Mouse (Mus musculus): ENCODE data around the gene Oit1. TPM values are rescaled to one million over a fixed set of nuclear protein-coding genes. Genes with fewer than 3 reads are reported as not detected.
A peak's percentile ranks its signal among the peaks of the same experiment; 100 is the strongest.

Oit1 gene
- polyA plus RNA-seq, 1 experiment from 2014 or later, result 23.1 TPM

GRCm38 (mm10) chr14:8327371-8327770, 51.2 kb downstream of the Oit1 start:
- Histone ChIP-seq H3K36me3 (ENCODE audit: control insufficient read depth, insufficient read depth, low read length) (no peaks in the 10 kb centered on the region), H3K4me3 (ENCODE audit: low read length) (no peak overlapping the region), H3K9me3 (ENCODE audit: control insufficient read depth, low read length) (no peaks in the 10 kb centered on the region), H3K9ac (ENCODE audit: low read depth, low read length) (no peak overlapping the region), H3K4me2 (ENCODE audit: low read depth, low read length) (no peak overlapping the region), H3K27me3 (replicated peaks; ENCODE audit: control insufficient read depth, insufficient read depth, low read length) (no peaks in the 10 kb centered on the region), H3K27ac (ENCODE audit: low read length) (no peak overlapping the region), H3K4me1 (ENCODE audit: control insufficient read depth, insufficient read depth, low read length) (0 out of 2 replicates have a peak, but pooled peaks cover 4% of the 10 kb centered on the region)
- WGBS, result 67% methylated on average over 1 of the region's 1 CpGs
- peak; percentile 41 for ATAC-seq

GRCm38 (mm10) chr14:8326961-8327360, 51.6 kb downstream of the Oit1 start:
- H3K27ac ChIP-seq (ENCODE audit: low read length), result peak overlapping the region; percentile 23; the same call in 1 of the 2 replicates
- no peaks in the 10 kb centered on the region for H3K36me3 ChIP-seq (ENCODE audit: control insufficient read depth, insufficient read depth, low read length)
- no peak overlapping the region for H3K9ac ChIP-seq (ENCODE audit: low read depth, low read length)
- H3K9me3 ChIP-seq (ENCODE audit: control insufficient read depth, low read length), result no peaks in the 10 kb centered on the region
- ATAC-seq, result peak; percentile 94
- no peak overlapping the region for H3K4me2 ChIP-seq (ENCODE audit: low read depth, low read length)
- H3K4me3 ChIP-seq (ENCODE audit: low read length), result no peak overlapping the region
- no peaks in the 10 kb centered on the region for H3K27me3 ChIP-seq (replicated peaks; ENCODE audit: control insufficient read depth, insufficient read depth, low read length)
- 0 out of 2 replicates have a peak, but pooled peaks cover 4% of the 10 kb centered on the region for H3K4me1 ChIP-seq (ENCODE audit: control insufficient read depth, insufficient read depth, low read length)

GRCm38 (mm10) chr14:8325746-8326145, 52.8 kb downstream of the Oit1 start:
- Histone ChIP-seq H3K9ac (ENCODE audit: low read depth, low read length) (no peak overlapping the region), H3K4me2 (ENCODE audit: low read depth, low read length) (no peak overlapping the region), H3K4me3 (ENCODE audit: low read length) (no peak overlapping the region), H3K27ac (ENCODE audit: low read length) (no peak overlapping the region), H3K9me3 (ENCODE audit: control insufficient read depth, low read length) (no peaks in the 10 kb centered on the region), H3K4me1 (ENCODE audit: control insufficient read depth, insufficient read depth, low read length) (0 out of 2 replicates have a peak, but pooled peaks cover 4% of the 10 kb centered on the region), H3K27me3 (replicated peaks; ENCODE audit: control insufficient read depth, insufficient read depth, low read length) (no peaks in the 10 kb centered on the region), H3K36me3 (ENCODE audit: control insufficient read depth, insufficient read depth, low read length) (no peaks in the 10 kb centered on the region)
- WGBS, result 81% methylated on average over 4 of the region's 4 CpGs
- no peak for ATAC-seq

- no peak for ATAC-seq
- no peak overlapping the region for H3K9ac ChIP-seq (ENCODE audit: low read depth, low read length)
- H3K4me1 ChIP-seq (ENCODE audit: control insufficient read depth, insufficient read depth, low read length), result peaks cover 9% of the 10 kb centered on the region
- peaks cover 32% of the 10 kb centered on the region for H3K27me3 ChIP-seq (replicated peaks; ENCODE audit: control insufficient read depth, insufficient read depth, low read length)
- H3K4me3 ChIP-seq (ENCODE audit: low read length), result no peak overlapping the region
- 76% methylated on average over 3 of the region's 3 CpGs for WGBS
- H3K36me3 ChIP-seq (ENCODE audit: control insufficient read depth, insufficient read depth, low read length), result no peaks in the 10 kb centered on the region
- no peaks in the 10 kb centered on the region for H3K9me3 ChIP-seq (ENCODE audit: control insufficient read depth, low read length)
- no peak overlapping the region for H3K27ac ChIP-seq (ENCODE audit: low read length)
- H3K4me2 ChIP-seq (ENCODE audit: low read depth, low read length), result no peak overlapping the region
Measured at GRCm38 (mm10) chr14:8320528-8320927, 58.0 kb downstream of the Oit1 start.

- H3K4me1 ChIP-seq (ENCODE audit: control insufficient read depth, insufficient read depth, low read length), result peaks cover 9% of the 10 kb centered on the region
- no peak within 1 kb of the TSS for H3K27ac ChIP-seq (ENCODE audit: low read length)
- ATAC-seq, result peak; percentile 50; the same call in 1 of the 2 replicates
- peaks cover 36% of the 10 kb centered on the region for H3K27me3 ChIP-seq (replicated peaks; ENCODE audit: control insufficient read depth, insufficient read depth, low read length)
- H3K36me3 ChIP-seq (ENCODE audit: control insufficient read depth, insufficient read depth, low read length), result no peaks in the 10 kb centered on the region
- peak within 1 kb of the TSS; percentile 30 for H3K4me3 ChIP-seq (ENCODE audit: low read length)
- no peak within 1 kb of the TSS for H3K9ac ChIP-seq (ENCODE audit: low read depth, low read length)
- H3K9me3 ChIP-seq (ENCODE audit: control insufficient read depth, low read length), result no peaks in the 10 kb centered on the region
- 9% methylated on average over 41 of the region's 41 CpGs for WGBS
- peak within 1 kb of the TSS; percentile 47; the same call in 1 of the 2 replicates for H3K4me2 ChIP-seq (ENCODE audit: low read depth, low read length)
Measured at GRCm38 (mm10) chr14:8317194-8318097, 61.1 kb downstream of the Oit1 start, which contains the start of gene Fam107a. Fam107a (minus strand) TSS chr14:8318023.

- Histone ChIP-seq H3K4me1 (ENCODE audit: control insufficient read depth, insufficient read depth, low read length) (peaks cover 9% of the 10 kb centered on the region), H3K9me3 (ENCODE audit: control insufficient read depth, low read length) (no peaks in the 10 kb centered on the region), H3K4me2 (ENCODE audit: low read depth, low read length) (peak overlapping the region; percentile 47), H3K27ac (ENCODE audit: low read length) (no peak overlapping the region), H3K27me3 (replicated peaks; ENCODE audit: control insufficient read depth, insufficient read depth, low read length) (peaks cover 36% of the 10 kb centered on the region), H3K9ac (ENCODE audit: low read depth, low read length) (no peak overlapping the region), H3K36me3 (ENCODE audit: control insufficient read depth, insufficient read depth, low read length) (no peaks in the 10 kb centered on the region), H3K4me3 (ENCODE audit: low read length) (peak overlapping the region; percentile 30)
- no peak for ATAC-seq
- 4% methylated on average over 23 of the region's 23 CpGs for WGBS
Measured at GRCm38 (mm10) chr14:8316366-8317193, 62.0 kb downstream of the Oit1 start.

GRCm38 (mm10) chr14:8315169-8315568, 63.4 kb downstream of the Oit1 start:
- H3K27me3 ChIP-seq (replicated peaks; ENCODE audit: control insufficient read depth, insufficient read depth, low read length), result peaks cover 36% of the 10 kb centered on the region
- H3K4me1 ChIP-seq (ENCODE audit: control insufficient read depth, insufficient read depth, low read length), result peaks cover 9% of the 10 kb centered on the region
- H3K9ac ChIP-seq (ENCODE audit: low read depth, low read length), result no peak overlapping the region
- H3K27ac ChIP-seq (ENCODE audit: low read length), result no peak overlapping the region
- no peak overlapping the region for H3K4me2 ChIP-seq (ENCODE audit: low read depth, low read length)
- no peaks in the 10 kb centered on the region for H3K9me3 ChIP-seq (ENCODE audit: control insufficient read depth, low read length)
- WGBS, result 83% methylated on average over 6 of the region's 6 CpGs
- no peak for ATAC-seq
- no peak overlapping the region for H3K4me3 ChIP-seq (ENCODE audit: low read length)
- no peaks in the 10 kb centered on the region for H3K36me3 ChIP-seq (ENCODE audit: control insufficient read depth, insufficient read depth, low read length)

- Histone ChIP-seq H3K9ac (ENCODE audit: low read depth, low read length) (no peak overlapping the region), H3K36me3 (ENCODE audit: control insufficient read depth, insufficient read depth, low read length) (no peaks in the 10 kb centered on the region), H3K4me1 (ENCODE audit: control insufficient read depth, insufficient read depth, low read length) (peaks cover 9% of the 10 kb centered on the region), H3K4me3 (ENCODE audit: low read length) (no peak overlapping the region), H3K9me3 (ENCODE audit: control insufficient read depth, low read length) (no peaks in the 10 kb centered on the region), H3K4me2 (ENCODE audit: low read depth, low read length) (no peak overlapping the region), H3K27ac (ENCODE audit: low read length) (no peak overlapping the region), H3K27me3 (replicated peaks; ENCODE audit: control insufficient read depth, insufficient read depth, low read length) (peaks cover 36% of the 10 kb centered on the region)
- 28% methylated on average over 3 of the region's 3 CpGs for WGBS
- no peak for ATAC-seq
Measured at GRCm38 (mm10) chr14:8314536-8314935, 64.0 kb downstream of the Oit1 start.

- Histone ChIP-seq H3K27ac (ENCODE audit: low read length) (no peak overlapping the region), H3K4me1 (ENCODE audit: control insufficient read depth, insufficient read depth, low read length) (peaks cover 9% of the 10 kb centered on the region), H3K4me2 (ENCODE audit: low read depth, low read length) (no peak overlapping the region), H3K9ac (ENCODE audit: low read depth, low read length) (no peak overlapping the region), H3K27me3 (replicated peaks; ENCODE audit: control insufficient read depth, insufficient read depth, low read length) (peaks cover 35% of the 10 kb centered on the region), H3K4me3 (ENCODE audit: low read length) (no peak overlapping the region), H3K36me3 (ENCODE audit: control insufficient read depth, insufficient read depth, low read length) (no peaks in the 10 kb centered on the region), H3K9me3 (ENCODE audit: control insufficient read depth, low read length) (no peaks in the 10 kb centered on the region)
- no peak for ATAC-seq
- 48% methylated on average over 7 of the region's 7 CpGs for WGBS
Measured at GRCm38 (mm10) chr14:8313877-8314276, 64.7 kb downstream of the Oit1 start.
